Mouse (Mus musculus) mouse trophoblast stem cell (cell line): Measurements from ENCODE around the gene Wdr13.
"Not testable (repeated sequence)": the region's sequence is repeated elsewhere in the genome, so short reads cannot be mapped to it uniquely, and the experiment has no call there.

Experiments
- in situ Hi-C, 2 experiments: fragments of 300-500 bp; cut with MseI, MboI; formaldehyde crosslinking; loops; 2 replicates in 1 of 2; 3 replicates in 1 of 2; pipeline ENCODE4 v1.15.1; 2025

The Wdr13 gene

DNA sequence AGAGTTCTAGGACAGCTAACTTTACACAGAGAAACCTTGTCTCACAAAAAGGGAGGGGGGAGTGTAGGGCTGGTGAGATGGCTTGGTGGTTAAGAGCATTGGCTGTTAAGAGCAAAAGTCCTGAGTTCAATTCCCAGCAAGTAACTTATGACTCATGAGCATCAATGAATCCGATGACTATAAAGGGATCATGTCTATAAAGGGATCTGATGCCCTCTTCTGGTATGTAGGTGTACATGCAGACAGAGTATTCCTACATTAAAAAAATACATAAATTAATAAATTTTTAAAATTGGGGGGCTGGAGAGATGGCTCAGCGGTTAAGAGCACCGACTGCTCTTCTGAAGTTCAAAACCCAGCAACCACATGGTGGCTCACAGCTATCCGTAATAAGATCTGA is 17.4 kb downstream of the Wdr13 start:
- in situ Hi-C loops = loop anchor here (10.0 to 25.0 kb wide), 3 partner anchors 90 to 203 kb away; partner anchors contain the start of genes Pcsk1n (in 2 of the 2), Gm10490 (in 1 of the 2) and Gm10491 (in 1 of the 2)

DNA sequence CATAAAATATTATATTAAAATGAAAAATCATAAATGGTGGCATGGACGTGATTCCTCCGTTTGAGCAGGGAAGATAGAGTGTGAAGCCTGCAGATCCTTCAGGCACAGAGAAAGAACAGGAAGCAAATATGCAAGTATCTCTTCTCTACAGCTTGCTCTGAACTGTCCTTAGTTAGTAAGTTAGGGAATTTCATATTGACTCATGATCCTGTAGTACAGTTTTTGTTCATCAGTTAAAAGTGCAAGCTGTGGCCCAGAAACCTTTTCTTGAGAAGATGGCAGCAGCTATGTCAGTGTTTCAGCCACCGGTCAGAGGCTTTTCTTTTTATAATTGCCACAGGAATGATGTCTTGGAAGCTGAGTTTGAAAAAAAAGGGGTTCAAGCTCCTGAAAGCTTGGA is 27.7 kb downstream of the Wdr13 start:
- in situ Hi-C loops = loop anchor here in 1 of 2 experiments (25.0 kb wide), 1 partner anchor 193 kb away; the partner anchor contains the start of genes Gm10490, Gm10491 and Pcsk1n

DNA sequence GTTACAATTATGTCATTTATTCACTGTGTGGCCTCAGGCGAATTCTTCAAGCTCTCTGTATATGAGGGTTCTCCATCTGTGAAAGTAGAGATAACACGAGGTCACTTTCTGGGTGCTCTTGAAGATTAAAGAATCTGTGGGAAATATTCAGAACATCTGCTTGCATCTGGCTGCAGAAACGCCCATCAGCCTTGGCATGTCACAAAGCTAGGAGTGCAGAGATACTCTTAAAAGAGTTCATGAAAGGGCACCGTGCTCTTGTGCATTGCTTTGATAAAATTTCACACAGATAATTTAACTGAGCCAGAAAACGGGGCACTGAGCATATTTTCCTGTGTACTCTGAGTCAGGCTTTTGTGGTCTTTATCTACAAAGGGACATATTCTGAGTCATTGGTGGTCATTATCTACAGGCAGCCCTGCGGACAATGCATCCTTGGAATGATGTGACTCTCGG is 30.5 kb downstream of the Wdr13 start:
- in situ Hi-C loops = loop anchor here in 1 of 2 experiments (25.0 kb wide), 1 partner anchor 190 kb away; the partner anchor contains the start of genes Gm10490, Gm10491 and Pcsk1n

DNA sequence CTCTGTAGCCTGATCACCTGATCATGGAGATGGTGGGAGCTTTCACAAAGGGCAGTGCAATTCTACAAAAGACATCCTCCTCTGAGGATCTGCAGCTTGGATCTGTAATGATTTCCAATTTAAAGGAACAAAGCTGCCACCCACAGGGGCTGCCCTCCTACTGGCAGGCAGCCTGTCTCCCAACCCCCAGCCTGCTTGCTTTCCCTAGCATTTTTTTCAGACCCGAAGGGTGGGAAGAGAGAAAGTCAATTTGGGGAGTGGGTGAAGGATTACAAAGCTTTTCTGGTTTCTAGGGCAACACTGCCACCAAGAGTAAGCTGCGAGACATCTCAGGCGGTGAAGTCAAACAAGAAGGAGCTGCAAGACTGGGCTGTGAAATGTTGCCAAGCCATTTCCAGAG is 31.7 kb downstream of the Wdr13 start:
- in situ Hi-C loops = loop anchor here in 1 of 2 experiments (25.0 kb wide), 1 partner anchor 189 kb away; the partner anchor contains the start of genes Gm10490, Gm10491 and Pcsk1n

DNA sequence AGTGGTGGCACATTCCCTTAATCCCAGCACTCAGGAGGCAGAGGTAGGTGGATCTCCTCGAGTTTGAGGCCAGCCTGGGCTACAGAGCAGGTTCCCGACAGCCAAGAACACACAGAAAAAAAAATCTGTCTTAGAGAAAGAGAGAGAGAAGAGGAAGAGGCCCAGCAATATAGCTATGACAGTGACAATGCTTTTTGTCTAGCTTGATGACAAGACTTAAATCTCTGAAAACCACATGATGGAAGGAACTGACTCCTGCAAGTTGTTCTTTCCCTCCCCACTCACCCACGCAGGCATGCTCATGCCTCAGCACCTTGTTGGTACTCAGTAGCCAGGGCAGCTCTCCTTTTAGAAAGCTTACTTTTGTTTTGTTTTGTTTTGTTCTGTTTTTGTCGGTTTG is 33.3 kb downstream of the Wdr13 start:
- in situ Hi-C loops = no loop called here

DNA sequence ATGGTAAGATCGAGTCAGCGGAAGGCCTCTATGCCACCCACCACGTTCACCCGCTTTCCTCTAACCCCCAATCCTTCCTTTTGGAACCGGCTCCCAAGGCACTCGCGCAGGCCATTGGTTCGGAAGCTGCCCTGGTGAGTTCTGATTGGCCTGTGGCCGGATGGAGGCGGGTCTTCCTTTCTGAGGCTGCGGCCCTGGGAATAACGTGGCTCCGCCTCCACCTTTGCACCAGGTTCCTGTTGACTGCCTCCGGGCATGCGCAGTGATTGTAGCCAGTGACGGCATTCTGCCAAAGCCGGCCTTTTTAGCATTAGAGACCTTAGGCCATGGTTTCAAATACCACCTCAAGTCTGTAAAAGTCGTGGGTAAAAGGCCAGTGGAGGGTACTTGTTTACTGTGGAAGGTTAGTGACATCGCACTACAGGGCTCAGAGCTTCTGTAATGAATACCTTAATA is 35.9 kb downstream of the Wdr13 start:
- in situ Hi-C loops = no loop called here

DNA sequence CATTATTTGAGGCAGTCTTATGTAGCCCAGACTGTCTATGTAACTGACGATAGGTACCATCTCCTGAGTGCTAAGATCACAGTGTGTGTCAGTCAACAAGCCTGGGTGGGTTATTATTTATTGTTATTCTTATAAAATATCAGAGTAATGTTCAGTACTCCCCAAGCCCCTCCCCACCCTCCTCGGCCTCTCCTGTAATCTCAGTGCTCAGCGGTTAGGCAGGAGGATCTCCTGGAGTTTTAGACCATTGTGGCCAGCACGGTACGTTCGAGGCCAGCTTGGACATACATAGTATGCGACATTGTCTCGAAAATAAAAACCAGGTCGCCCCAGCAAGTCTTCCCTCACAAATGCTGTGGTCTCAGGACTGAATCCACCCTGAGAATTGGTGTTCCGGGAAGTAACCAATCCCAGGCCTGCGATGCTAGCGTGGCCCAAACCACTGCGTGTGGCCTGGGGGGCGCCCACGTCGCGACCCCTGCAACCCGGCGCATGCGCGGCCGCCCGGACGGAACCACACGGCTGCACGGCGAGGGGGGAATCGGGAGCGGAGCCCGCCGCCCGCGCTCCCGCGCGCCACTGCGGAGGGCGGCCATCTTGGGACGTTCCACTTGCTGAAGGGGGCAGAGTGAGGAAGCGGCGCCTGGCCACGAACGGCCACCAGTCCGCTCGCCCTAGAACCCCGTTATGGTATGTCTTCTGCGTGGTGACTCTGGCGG is 36.5 kb downstream of the Wdr13 start:
- in situ Hi-C loops = not testable (repeated sequence)

DNA sequence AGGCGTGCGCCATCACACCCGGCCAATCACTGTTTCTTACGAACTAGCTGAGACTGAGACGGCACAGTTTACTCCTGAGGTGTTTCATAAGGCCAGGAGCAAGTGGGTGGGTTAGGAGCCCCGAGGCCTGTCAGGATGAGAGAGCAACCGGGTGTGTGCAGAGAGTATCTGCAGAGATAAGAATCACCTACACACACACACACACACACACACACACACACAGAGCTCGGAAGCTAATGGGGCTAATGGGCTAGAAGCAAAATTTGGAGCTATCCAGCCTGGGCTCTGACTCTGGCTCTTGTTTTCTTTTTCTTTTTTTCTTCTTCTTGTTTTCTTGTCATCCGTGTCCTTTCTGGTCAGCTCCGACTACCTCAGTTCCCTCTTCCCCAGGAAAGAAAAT is 37.1 kb downstream of the Wdr13 start:
- in situ Hi-C loops = no loop called here

DNA sequence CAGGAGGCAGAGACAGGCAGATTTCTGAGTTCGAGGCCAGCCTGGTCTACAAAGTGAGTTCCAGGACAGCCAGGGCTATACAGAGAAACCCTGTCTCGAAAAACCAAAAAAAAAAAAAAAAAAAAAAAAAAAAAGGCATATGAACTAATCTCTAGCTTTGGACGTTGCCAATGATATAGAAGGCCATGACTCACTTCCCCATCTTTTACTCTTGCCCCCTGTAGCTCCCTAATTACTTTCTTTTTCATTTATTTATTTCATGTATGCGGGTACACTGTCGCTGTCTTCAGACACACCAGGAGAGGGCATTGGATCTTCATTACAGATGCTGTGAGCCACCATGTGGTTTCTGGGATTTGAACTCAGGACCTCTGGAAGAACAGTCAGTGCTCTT is 41.7 kb downstream of the Wdr13 start:
- in situ Hi-C loops = not testable (repeated sequence)

DNA sequence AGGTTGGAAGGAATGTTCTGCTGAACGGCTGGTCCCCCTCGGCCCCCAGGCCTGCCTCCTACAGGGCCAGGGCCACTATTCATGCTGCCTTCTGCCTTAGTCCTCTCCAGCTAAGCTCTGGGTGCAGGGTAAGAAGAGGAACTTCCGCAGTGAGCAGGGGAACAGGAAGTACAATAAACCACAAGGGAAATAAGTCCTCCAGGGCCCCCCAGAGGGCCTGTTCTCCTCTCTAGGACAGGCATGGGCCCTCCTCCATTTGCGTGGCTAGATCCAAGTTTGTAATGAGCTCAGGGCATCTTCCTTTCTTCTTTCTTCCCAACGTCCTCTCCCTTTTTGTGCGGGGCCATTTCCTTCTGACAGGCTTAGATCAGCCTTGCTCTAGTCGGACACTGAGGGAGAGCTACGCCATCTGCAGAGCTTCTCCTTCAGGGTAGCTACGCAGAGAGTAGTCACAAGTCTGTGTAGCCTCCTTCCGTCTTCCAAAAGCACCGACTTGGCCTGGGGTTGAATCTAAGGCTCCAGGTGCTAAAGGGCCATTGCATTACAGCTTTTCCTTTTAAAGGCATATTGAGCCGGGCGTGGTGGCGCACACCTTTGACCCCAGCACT is 42.2 kb downstream of the Wdr13 start, which contains the start of gene Was:
Was (minus strand) TSS at position 153 of the 608 bp plus-strand sequence.
- in situ Hi-C loops = no loop called here

DNA sequence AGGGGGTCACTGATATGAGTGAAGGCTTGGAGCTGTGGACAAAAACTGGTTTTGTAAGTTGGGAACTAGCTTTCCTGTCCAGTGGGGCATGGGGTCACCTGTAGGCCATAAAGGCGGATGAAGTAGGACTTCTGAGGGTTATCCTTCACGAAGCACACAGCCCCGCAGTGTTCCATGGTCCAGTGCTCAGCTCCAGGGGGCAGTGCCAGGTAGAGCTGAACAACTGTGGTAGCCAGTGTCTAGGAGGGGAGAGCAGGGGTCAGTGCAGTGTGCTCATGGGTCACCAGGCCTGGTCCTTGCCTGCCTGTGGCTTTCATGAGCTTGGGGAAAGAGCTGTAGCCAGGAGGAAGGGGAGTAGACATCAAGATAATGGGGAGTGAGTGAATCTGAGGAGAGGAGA is 42.9 kb downstream of the Wdr13 start:
- in situ Hi-C loops = no loop called here

DNA sequence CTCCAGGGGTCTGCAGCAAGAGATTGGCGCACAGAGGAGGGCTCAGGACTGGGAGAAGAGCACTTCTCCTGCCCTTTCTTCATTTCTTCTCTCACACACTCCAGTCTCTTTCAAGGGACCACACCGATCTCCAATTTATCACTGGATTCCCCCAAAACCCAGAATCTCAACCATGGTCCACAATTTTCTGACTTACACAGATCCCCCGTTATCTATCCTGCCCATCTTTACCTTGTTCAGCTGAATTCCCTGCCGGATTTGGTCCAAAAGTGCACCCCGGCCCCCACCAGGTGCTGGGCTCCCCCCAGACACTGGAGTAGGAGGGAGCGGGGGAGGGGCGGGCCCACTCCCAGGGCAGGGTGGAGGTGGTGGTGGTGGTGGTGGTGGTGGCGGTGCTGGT is 47.1 kb downstream of the Wdr13 start:
- in situ Hi-C loops = no loop called here

DNA sequence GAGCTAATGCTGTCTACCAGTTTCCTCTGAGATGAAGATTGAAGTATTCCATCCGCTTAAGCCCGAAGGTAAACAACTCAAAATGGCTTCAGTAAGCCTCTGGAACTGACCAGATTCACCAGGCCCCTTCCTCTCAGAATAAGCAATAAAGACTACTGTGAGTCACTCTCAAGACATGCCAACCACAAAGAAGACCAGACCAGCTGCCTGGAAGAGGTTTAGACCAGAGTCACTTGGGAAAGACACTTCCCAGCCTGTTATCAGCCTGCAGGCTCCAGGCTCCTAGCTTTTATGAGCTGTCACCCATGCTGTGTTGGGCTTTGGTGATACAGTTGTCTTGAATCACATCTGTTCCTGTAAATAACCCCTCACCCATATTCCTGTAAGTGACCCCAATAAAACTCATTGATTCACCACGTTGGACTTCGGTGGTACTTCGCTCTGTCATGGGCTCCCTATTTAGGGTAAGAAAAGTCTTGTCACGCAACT is 47.9 kb downstream of the Wdr13 start:
- in situ Hi-C loops = no loop called here

DNA sequence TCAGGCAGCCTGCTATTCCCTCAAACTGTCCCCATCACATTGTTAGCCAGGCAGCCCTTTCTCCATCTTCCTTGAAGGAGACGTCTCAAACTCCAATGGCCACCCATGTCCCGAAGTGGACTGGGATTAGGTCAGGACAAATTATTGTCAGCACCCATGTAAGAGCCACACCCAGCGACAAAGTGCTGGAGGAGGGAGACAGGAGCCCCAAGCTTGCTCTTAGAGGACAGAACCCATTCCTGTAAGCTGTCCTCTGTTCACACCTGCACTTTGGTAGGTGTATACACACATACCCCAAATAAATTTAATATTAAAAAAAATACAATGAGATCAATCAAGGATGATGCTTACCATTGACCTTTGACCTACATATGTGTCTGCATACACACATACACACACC is 57.6 kb downstream of the Wdr13 start:
- in situ Hi-C loops = loop anchor here in 1 of 2 experiments (10.0 kb wide), 1 partner anchor 60 kb away; the partner anchor contains the start of gene Wdr13

DNA sequence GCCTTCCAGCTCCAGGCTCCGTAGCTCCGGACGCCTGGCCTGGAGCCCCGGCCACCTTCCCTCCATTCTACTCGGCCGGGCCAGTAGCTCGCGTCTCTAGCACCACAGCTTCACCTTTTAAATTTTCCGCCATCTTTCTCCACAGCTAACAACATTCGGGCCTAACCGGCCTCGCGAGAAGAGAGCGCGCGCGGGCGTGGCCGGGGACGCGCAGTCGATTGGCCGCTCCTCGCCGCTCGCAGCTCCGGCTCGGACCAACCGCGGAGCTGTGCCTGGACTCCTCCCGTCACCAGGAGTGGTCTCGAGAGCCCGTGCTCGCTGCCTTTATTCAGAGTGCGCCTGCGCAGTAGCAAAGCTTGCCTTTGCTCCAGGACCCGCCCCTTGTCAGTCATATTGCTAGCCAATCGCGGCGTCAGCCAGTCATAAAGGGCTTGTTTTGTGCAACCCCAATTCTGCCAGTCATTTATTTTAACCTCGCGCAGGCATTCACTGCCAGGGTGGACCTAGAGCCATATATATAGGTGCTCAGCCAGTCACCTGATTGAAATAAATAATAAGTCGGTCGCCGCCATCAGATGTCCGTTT is 58.2 kb downstream of the Wdr13 start, which contains the start of gene Suv39h1:
Suv39h1 (minus strand) TSS at position 331 of the 585 bp plus-strand sequence.
- in situ Hi-C loops = loop anchor here in 1 of 2 experiments (10.0 kb wide), 1 partner anchor 60 kb away; the partner anchor contains the start of gene Wdr13

DNA sequence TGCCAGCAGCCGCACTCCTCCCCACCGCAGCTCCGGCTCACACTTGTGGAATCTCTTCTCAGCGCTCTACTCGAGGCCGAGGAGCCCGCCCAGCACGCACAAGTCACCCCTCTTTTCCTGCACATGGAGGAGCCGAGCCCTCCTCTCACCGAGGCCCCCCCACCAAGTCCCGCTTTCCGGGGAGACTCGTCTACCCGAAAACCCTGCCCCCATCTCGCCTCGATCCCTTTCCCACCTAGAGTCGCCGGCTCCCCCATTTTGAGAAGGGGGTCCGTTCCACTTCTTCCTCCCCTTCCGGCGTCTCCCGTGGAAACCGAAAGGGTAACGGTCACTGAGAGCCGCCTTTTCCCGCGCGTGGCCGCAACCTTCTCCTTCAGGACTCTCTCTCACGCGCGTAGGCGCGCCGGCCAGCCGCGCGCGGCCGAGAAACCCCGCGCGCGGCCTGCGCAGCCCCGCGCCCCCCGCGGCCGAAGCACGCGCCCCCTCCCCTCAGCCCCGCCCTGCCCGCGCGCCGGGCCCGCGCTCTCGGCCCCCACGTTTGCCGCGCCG is 58.7 kb downstream of the Wdr13 start:
- in situ Hi-C loops = loop anchor here in 1 of 2 experiments (10.0 kb wide), 1 partner anchor 61 kb away; the partner anchor contains the start of gene Wdr13
